Mouse (Mus musculus): ENCODE results near the gene Eri3. TPM values are rescaled to one million over a fixed set of nuclear protein-coding genes. Genes with fewer than 3 reads are reported as not detected.

Gene Eri3
- polyA plus RNA-seq, 1 experiment from 2014 or later, result 148 TPM

DNA sequence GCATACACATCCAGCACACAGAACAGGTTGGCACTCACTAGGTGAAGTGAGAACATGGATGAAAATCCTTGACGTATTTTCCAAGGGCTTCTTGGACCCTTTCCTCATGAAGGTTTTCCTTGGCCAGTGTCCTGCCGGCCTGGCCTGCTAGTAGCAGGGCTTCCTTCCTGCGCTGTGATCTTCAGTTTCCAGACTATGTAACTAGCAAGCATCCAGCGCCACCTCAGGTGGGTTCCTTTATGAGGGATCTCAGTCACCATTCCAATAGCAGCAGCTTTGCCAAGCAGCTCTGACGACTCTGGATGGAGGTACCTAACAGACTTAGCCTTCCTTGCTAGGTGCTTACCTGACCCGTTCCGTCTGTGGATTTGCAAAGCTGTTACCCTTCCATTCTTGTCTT lies 119.7 kb downstream of the Eri3 start:
- 84% methylated on average over 7 of the region's 7 CpGs for WGBS
- Histone ChIP-seq H3K4me1 (no peaks in the 10 kb centered on the region), H3K36me3 (peaks cover 21% of the 10 kb centered on the region), H3K4me2 (replicated peaks) (no peak overlapping the region), H3K27ac (replicated peaks) (no peak overlapping the region), H3K4me3 (no peak overlapping the region), H3K27me3 (no peaks in the 10 kb centered on the region), H3K9me3 (no peaks in the 10 kb centered on the region), H3K9ac (replicated peaks) (no peak overlapping the region)
- no peak for ATAC-seq (ENCODE audit: low FRiP score, low read depth)

- 82% methylated on average over 9 of the region's 9 CpGs for WGBS
- no peaks in the 10 kb centered on the region for H3K4me1 ChIP-seq
- H3K4me2 ChIP-seq (replicated peaks), result no peak overlapping the region
- H3K4me3 ChIP-seq, result no peak overlapping the region
- H3K9ac ChIP-seq (replicated peaks), result no peak overlapping the region
- ATAC-seq (ENCODE audit: low FRiP score, low read depth), result no peak
- H3K36me3 ChIP-seq, result peaks cover 41% of the 10 kb centered on the region
- H3K27me3 ChIP-seq, result no peaks in the 10 kb centered on the region
- no peak overlapping the region for H3K27ac ChIP-seq (replicated peaks)
- no peaks in the 10 kb centered on the region for H3K9me3 ChIP-seq
Measured at GRCm38 (mm10) chr4:117672042-117672441, 121.9 kb downstream of the Eri3 start.

GRCm38 (mm10) chr4:117673901-117674300 lies 123.7 kb downstream of the Eri3 start:
- H3K27me3 ChIP-seq, result no peaks in the 10 kb centered on the region
- peaks cover 57% of the 10 kb centered on the region for H3K36me3 ChIP-seq
- H3K9me3 ChIP-seq, result no peaks in the 10 kb centered on the region
- no peak overlapping the region for H3K4me2 ChIP-seq (replicated peaks)
- H3K27ac ChIP-seq (replicated peaks), result no peak overlapping the region
- H3K4me1 ChIP-seq, result no peaks in the 10 kb centered on the region
- H3K4me3 ChIP-seq, result no peak overlapping the region
- H3K9ac ChIP-seq (replicated peaks), result no peak overlapping the region
- WGBS, result 82% methylated on average over 3 of the region's 3 CpGs
- ATAC-seq (ENCODE audit: low FRiP score, low read depth), result no peak

- H3K4me3 ChIP-seq, result no peak overlapping the region
- no peaks in the 10 kb centered on the region for H3K9me3 ChIP-seq
- H3K4me2 ChIP-seq (replicated peaks), result no peak overlapping the region
- 12% methylated on average over 3 of the region's 3 CpGs for WGBS
- peaks cover 10% of the 10 kb centered on the region for H3K4me1 ChIP-seq
- H3K27ac ChIP-seq (replicated peaks), result no peak overlapping the region
- no peaks in the 10 kb centered on the region for H3K27me3 ChIP-seq
- ATAC-seq (ENCODE audit: low FRiP score, low read depth), result peak; percentile 38; the same call in 1 of the 2 replicates
- peaks cover 68% of the 10 kb centered on the region for H3K36me3 ChIP-seq
- H3K9ac ChIP-seq (replicated peaks), result no peak overlapping the region
Measured at GRCm38 (mm10) chr4:117676903-117677302, 126.7 kb downstream of the Eri3 start.

GRCm38 (mm10) chr4:117680963-117681362 lies 130.8 kb downstream of the Eri3 start:
- Histone ChIP-seq H3K27me3 (no peaks in the 10 kb centered on the region), H3K9ac (replicated peaks) (no peak overlapping the region), H3K4me3 (peak overlapping the region; percentile 90; the same call in 1 of the 2 replicates), H3K27ac (replicated peaks) (no peak overlapping the region), H3K4me2 (replicated peaks) (peak overlapping the region; percentile 94), H3K36me3 (peaks cover 36% of the 10 kb centered on the region), H3K9me3 (no peaks in the 10 kb centered on the region), H3K4me1 (peaks cover 16% of the 10 kb centered on the region)
- ATAC-seq (ENCODE audit: low FRiP score, low read depth), result no peak
- 84% methylated on average over 6 of the region's 6 CpGs for WGBS

DNA sequence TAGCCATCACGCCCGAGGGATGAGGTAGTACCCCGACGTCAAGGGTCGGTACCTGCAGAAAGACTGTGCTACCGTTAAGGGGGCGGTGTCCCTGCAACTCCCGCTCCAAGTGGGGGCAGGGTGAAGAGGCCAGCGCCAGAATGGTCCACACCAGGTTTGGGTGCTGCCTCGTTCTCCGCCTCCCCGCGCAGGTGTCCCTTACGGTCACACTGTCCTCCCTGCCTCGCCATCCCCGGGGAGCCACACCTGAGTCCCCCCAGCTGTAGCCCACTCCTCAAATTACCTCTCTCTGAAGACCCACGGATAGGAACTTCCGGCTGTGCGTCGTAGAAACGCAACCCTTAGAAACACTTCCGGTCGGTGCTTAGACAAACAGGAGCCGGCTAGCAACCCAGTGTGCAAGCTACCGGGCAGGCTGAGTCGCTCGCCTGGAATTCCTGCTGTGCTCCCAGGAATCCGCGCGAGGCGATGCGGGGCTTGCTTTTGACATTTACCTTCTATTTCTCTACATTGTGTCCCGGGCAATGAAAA lies 131.8 kb downstream of the Eri3 start, which contains the start of gene Dmap1:
Gene Dmap1, minus strand, starts transcription at position 343 of the 531 bp plus-strand sequence.
- Histone ChIP-seq H3K4me1 (peaks cover 16% of the 10 kb centered on the region), H3K36me3 (peaks cover 28% of the 10 kb centered on the region), H3K4me3 (peak within 1 kb of the TSS; percentile 90), H3K27me3 (no peaks in the 10 kb centered on the region), H3K4me2 (replicated peaks) (peak within 1 kb of the TSS; percentile 94), H3K9me3 (no peaks in the 10 kb centered on the region), H3K27ac (replicated peaks) (0 out of 2 replicates have a peak within 1 kb of the TSS, but pooled peaks have one; percentile 46), H3K9ac (replicated peaks) (peak within 1 kb of the TSS; percentile 86)
- ATAC-seq (ENCODE audit: low FRiP score, low read depth), result peak; percentile 91
- WGBS, result under 1% methylated on average over 32 of the region's 33 CpGs

DNA sequence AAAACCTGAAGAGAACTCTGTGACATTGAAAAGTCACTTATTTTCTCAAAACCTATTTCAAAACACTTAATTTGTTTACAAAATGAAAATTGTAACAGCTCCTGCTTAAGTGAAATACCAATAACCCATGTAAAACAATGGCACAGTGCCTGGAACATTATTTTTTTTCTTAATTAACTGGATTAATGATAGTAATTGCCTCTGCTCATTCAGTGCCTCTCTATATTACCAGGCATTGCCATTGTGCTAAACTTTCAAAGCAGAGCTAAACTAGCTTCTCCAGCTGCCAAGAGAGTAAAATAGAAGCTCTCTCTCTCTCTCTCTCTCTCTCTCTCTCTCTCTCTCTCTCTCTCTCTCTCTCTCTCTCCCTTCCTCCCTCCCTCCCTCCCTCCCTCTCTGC lies 132.3 kb downstream of the Eri3 start:
- H3K9ac ChIP-seq (replicated peaks), result peak overlapping the region; percentile 86; the same call in 1 of the 2 replicates
- H3K9me3 ChIP-seq, result no peaks in the 10 kb centered on the region
- peaks cover 24% of the 10 kb centered on the region for H3K36me3 ChIP-seq
- peak overlapping the region; percentile 90 for H3K4me3 ChIP-seq
- peaks cover 16% of the 10 kb centered on the region for H3K4me1 ChIP-seq
- H3K27ac ChIP-seq (replicated peaks), result 0 out of 2 replicates have a peak overlapping the region, but pooled peaks have one; percentile 46
- H3K27me3 ChIP-seq, result no peaks in the 10 kb centered on the region
- ATAC-seq (ENCODE audit: low FRiP score, low read depth), result peak; percentile 14; the same call in 1 of the 2 replicates
- H3K4me2 ChIP-seq (replicated peaks), result peak overlapping the region; percentile 94

DNA sequence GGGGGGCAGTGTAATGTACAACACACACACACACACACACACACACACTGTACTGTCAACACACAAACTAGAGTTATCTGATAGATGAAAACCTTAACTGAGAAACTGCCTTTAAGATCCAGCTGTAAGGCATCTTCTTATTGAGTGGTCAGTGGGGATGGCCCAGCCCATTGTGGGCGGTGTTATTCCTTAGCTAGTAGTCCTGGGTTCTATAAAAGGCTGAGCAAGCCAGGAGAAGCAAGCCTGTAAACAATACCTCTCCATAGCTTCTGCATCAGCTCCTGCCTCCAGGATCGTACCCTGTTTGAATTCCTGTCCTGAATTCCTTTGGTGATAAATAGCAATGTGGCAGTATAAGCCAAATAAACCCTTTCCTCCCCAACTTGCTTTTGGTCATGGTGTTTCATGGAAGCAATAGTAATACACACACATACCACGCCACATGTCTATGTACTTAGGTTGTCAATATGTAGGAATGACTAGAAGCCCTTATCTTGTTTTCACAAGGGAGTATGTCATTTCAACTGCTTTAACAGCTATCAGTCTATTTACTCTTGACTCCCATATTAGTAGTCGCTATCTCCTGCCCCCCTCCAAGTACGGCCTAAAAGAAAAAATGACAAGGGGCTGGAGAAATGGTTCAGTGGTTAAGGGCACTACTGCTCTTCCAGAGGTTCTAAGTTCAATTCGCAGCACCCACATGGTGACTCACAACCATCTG lies 133.0 kb downstream of the Eri3 start:
- Histone ChIP-seq H3K4me1 (peaks cover 16% of the 10 kb centered on the region), H3K36me3 (peaks cover 18% of the 10 kb centered on the region), H3K9me3 (no peaks in the 10 kb centered on the region), H3K4me3 (no peak overlapping the region), H3K4me2 (replicated peaks) (peak overlapping the region; percentile 94; the same call in 1 of the 2 replicates), H3K27me3 (no peaks in the 10 kb centered on the region), H3K9ac (replicated peaks) (no peak overlapping the region), H3K27ac (replicated peaks) (no peak overlapping the region)
- ATAC-seq (ENCODE audit: low FRiP score, low read depth), result no peak
- WGBS, result 81% methylated on average over 6 of the region's 6 CpGs

- no peak overlapping the region for H3K27ac ChIP-seq (replicated peaks)
- no peaks in the 10 kb centered on the region for H3K36me3 ChIP-seq
- H3K27me3 ChIP-seq, result no peaks in the 10 kb centered on the region
- H3K4me3 ChIP-seq, result no peak overlapping the region
- no peak for ATAC-seq (ENCODE audit: low FRiP score, low read depth)
- H3K9me3 ChIP-seq, result no peaks in the 10 kb centered on the region
- peaks cover 10% of the 10 kb centered on the region for H3K4me1 ChIP-seq
- 88% methylated on average over 4 of the region's 4 CpGs for WGBS
- no peak overlapping the region for H3K4me2 ChIP-seq (replicated peaks)
- no peak overlapping the region for H3K9ac ChIP-seq (replicated peaks)
Measured at GRCm38 (mm10) chr4:117686354-117686753, 136.2 kb downstream of the Eri3 start.

- Histone ChIP-seq H3K9me3 (no peaks in the 10 kb centered on the region), H3K4me3 (no peak overlapping the region), H3K9ac (replicated peaks) (no peak overlapping the region), H3K27ac (replicated peaks) (no peak overlapping the region), H3K4me2 (replicated peaks) (no peak overlapping the region), H3K4me1 (no peaks in the 10 kb centered on the region), H3K27me3 (no peaks in the 10 kb centered on the region), H3K36me3 (no peaks in the 10 kb centered on the region)
- no peak for ATAC-seq (ENCODE audit: low FRiP score, low read depth)
- WGBS, result 6% methylated on average over 7 of the region's 7 CpGs
Measured at GRCm38 (mm10) chr4:117705361-117705760, 155.2 kb downstream of the Eri3 start.

DNA sequence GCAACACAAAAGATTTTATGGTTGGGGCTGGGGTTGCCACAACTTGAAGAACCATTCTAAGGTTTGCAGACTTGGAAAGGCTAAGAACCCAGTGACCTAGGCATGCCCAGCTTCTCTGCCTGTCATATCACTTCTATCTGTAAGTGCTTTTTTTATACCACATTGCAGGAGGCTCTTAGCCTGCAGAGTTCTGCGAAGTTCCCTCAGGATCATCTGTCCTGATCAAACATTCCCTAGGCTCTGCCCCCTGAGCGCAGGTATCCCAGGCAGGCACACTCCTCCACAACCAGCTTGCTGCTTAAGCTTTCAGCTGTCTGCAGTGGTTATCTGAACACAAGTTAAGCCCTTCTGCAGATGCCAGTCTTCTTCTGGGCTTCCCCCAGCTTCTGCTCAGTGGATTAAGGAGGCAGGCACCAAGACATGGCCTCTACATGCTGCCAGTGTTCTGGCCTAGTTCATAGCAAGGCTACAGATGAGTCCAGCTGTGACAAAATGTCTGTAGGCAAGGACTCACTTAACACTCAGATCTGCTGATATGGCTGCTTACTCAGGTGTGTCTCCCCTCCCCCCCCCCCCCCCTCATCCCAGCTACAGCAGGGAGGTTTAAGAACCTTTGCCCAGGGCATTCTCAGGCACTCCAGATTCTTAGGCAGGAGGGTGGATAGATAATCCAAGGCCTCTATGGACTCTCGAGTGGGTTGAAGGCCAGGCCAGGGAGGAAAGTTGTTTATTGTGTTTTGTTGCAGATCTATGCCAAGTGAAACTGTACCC lies 158.8 kb downstream of the Eri3 start:
- Histone ChIP-seq H3K4me3 (no peak overlapping the region), H3K4me1 (no peaks in the 10 kb centered on the region), H3K9me3 (no peaks in the 10 kb centered on the region), H3K36me3 (no peaks in the 10 kb centered on the region), H3K27me3 (no peaks in the 10 kb centered on the region), H3K9ac (replicated peaks) (no peak overlapping the region), H3K27ac (replicated peaks) (no peak overlapping the region), H3K4me2 (replicated peaks) (no peak overlapping the region)
- no peak for ATAC-seq (ENCODE audit: low FRiP score, low read depth)
- WGBS, result 74% methylated on average over 3 of the region's 3 CpGs

GRCm38 (mm10) chr4:117712314-117712713 lies 162.1 kb downstream of the Eri3 start:
- Histone ChIP-seq H3K4me3 (no peak overlapping the region), H3K27ac (replicated peaks) (no peak overlapping the region), H3K9me3 (no peaks in the 10 kb centered on the region), H3K36me3 (no peaks in the 10 kb centered on the region), H3K4me2 (replicated peaks) (no peak overlapping the region), H3K4me1 (no peaks in the 10 kb centered on the region), H3K9ac (replicated peaks) (no peak overlapping the region), H3K27me3 (no peaks in the 10 kb centered on the region)
- ATAC-seq (ENCODE audit: low FRiP score, low read depth), result no peak
- 84% methylated on average over 3 of the region's 3 CpGs for WGBS

Measured in midbrain, embryonic 12.5 days (tissue).